16 mouse cellular contexts compared by ENCODE assay signal in genomic region chr5:149441646-149442276, GRCm38 (mm10). TPM values are rescaled to one million over a fixed set of nuclear protein-coding genes. Genes with fewer than 3 reads are reported as not detected.
A peak's percentile ranks its signal among the peaks of the same experiment; 100 is the strongest.
DNase-seq lines count a peak whose midpoint lies in the region; ATAC-seq and TF ChIP-seq lines count a peak whose summit lies in the region.
"Had no signal": no experiment of that assay in that cellular context is flagged by ENCODE, and none has a peak within 500 bp of the region (broad histone marks: within the 10 kb centered on the region; RNA-seq: fewer than 3 reads in every experiment).

No protein-coding gene starts in this region.

- DNase-seq in heart, embryonic 10.5 days (ENCODE audit: low spot score) = no peak
- DNase-seq in heart, adult 8-10 months (ENCODE audit: low spot score) = no peak
- peak; percentile 29 to 31 for DNase-seq in cerebellum, postnatal 25 days
- DNase-seq in forebrain, postnatal 0 days = peak; percentile 50
- DNase-seq in left cerebral cortex, postnatal 36 days (ENCODE audit: low spot score in 2 of 2) = no peak
- DNase-seq: gastrocnemius, adult 2 months; heart, postnatal 14 days; lung, embryonic 14.5 days; right cerebral cortex, postnatal 25 days had no signal

- H3K4me2 ChIP-seq in forebrain, postnatal 0 days (ENCODE audit: low read depth) = no peak overlapping the region
- 0 out of 2 replicates have a peak overlapping the region, but pooled peaks have one; percentile 3 for H3K4me2 ChIP-seq in midbrain, embryonic 15.5 days
- H3K4me2 ChIP-seq in kidney, embryonic 14.5 days (replicated peaks; ENCODE audit: low read depth, low read length) = no peak overlapping the region
- H3K4me2 ChIP-seq: embryonic facial prominence, embryonic 13.5 days; lung, embryonic 14.5 days had no signal

- H3K9ac ChIP-seq in forebrain, postnatal 0 days = no peak overlapping the region
- no peak overlapping the region for H3K9ac ChIP-seq in midbrain, embryonic 15.5 days
- H3K9ac ChIP-seq in kidney, embryonic 14.5 days (ENCODE audit: low read depth, low read length) = no peak overlapping the region
- H3K9ac ChIP-seq: embryonic facial prominence, embryonic 13.5 days; lung, embryonic 14.5 days had no signal

- H3K36me3 ChIP-seq in heart, embryonic 10.5 days = no peaks in the 10 kb centered on the region
- no peaks in the 10 kb centered on the region for H3K36me3 ChIP-seq in forebrain, postnatal 0 days (ENCODE audit: insufficient read depth)
- no peaks in the 10 kb centered on the region for H3K36me3 ChIP-seq in midbrain, embryonic 15.5 days (replicated peaks)
- H3K36me3 ChIP-seq in kidney, embryonic 14.5 days (ENCODE audit: control insufficient read depth, insufficient read depth, low read length) = no peaks in the 10 kb centered on the region
- H3K36me3 ChIP-seq: embryonic facial prominence, embryonic 13.5 days had no signal

- H3K4me3 ChIP-seq in heart, embryonic 10.5 days = no peak overlapping the region
- no peak overlapping the region for H3K4me3 ChIP-seq in forebrain, postnatal 0 days (ENCODE audit: low read depth, low read length)
- H3K4me3 ChIP-seq in midbrain, embryonic 15.5 days = no peak overlapping the region
- H3K4me3 ChIP-seq in kidney, embryonic 14.5 days (ENCODE audit: low read length) = no peak overlapping the region
- H3K4me3 ChIP-seq: embryonic facial prominence, embryonic 13.5 days; gastrocnemius, adult 2 months; left cerebral cortex, adult 2 months had no signal

- H3K4me1 ChIP-seq in heart, embryonic 10.5 days = peaks cover 27% of the 10 kb centered on the region
- H3K4me1 ChIP-seq in forebrain, postnatal 0 days (ENCODE audit: insufficient read depth) = peaks cover 31% of the 10 kb centered on the region
- peaks cover 39% of the 10 kb centered on the region for H3K4me1 ChIP-seq in midbrain, embryonic 15.5 days
- peaks cover 5% of the 10 kb centered on the region; the same call in 1 of the 2 replicates for H3K4me1 ChIP-seq in kidney, embryonic 14.5 days (ENCODE audit: control insufficient read depth, insufficient read depth, low read length)

- no peaks in the 10 kb centered on the region for H3K27me3 ChIP-seq in heart, embryonic 10.5 days (ENCODE audit: insufficient read depth, poor library complexity, severe bottlenecking)
- no peaks in the 10 kb centered on the region for H3K27me3 ChIP-seq in forebrain, postnatal 0 days (ENCODE audit: insufficient read depth, low read length)
- no peaks in the 10 kb centered on the region for H3K27me3 ChIP-seq in midbrain, embryonic 15.5 days (replicated peaks)
- no peaks in the 10 kb centered on the region for H3K27me3 ChIP-seq in kidney, embryonic 14.5 days (ENCODE audit: control insufficient read depth, insufficient read depth, low read length)
- H3K27me3 ChIP-seq: embryonic facial prominence, embryonic 13.5 days; Patski had no signal

- H3K27ac ChIP-seq in heart, embryonic 10.5 days = 0 out of 2 replicates have a peak overlapping the region, but pooled peaks have one; percentile 52
- H3K27ac ChIP-seq in forebrain, postnatal 0 days (ENCODE audit: low read depth, low read length) = 0 out of 2 replicates have a peak overlapping the region, but pooled peaks have one; percentile 1
- H3K27ac ChIP-seq in midbrain, embryonic 15.5 days = peak overlapping the region; percentile 96
- no peak overlapping the region for H3K27ac ChIP-seq in kidney, embryonic 14.5 days (ENCODE audit: low read depth, low read length)
- H3K27ac ChIP-seq: gastrocnemius, adult 2 months; kidney, postnatal 0 days; left cerebral cortex, adult 2 months had no signal

- 57% methylated on average over 14 of the region's 14 CpGs for WGBS in heart, embryonic 10.5 days
- WGBS in forebrain, postnatal 0 days = 27% methylated on average over 14 of the region's 14 CpGs
- 27% methylated on average over 14 of the region's 14 CpGs for WGBS in midbrain, embryonic 15.5 days
- 68% methylated on average over 14 of the region's 14 CpGs for WGBS in kidney, embryonic 14.5 days

- intact Hi-C loops in left cerebral cortex, postnatal 36 days (cut with DNase I) = loop anchor here (5.0 kb wide), 1 partner anchor 59 kb away; no protein-coding TSS in a partner anchor

- no peak for TF ChIP-seq CTCF in forebrain, postnatal 0 days (IDR thresholded peaks at IDR 0.05; ENCODE audit: low read depth)

- ATAC-seq in forebrain, postnatal 0 days = no peak
- no peak for ATAC-seq in midbrain, embryonic 15.5 days (replicated peaks)
- ATAC-seq in kidney, embryonic 14.5 days (ENCODE audit: low FRiP score, low TSS enrichment) = no peak
- ATAC-seq in megakaryocyte progenitor cell, adult 5-6 weeks (replicated peaks; ENCODE audit: poor library complexity) = no peak
- ATAC-seq: Patski had no signal

- no peaks in the 10 kb centered on the region for H3K9me3 ChIP-seq in heart, embryonic 10.5 days
- no peaks in the 10 kb centered on the region for H3K9me3 ChIP-seq in forebrain, postnatal 0 days (ENCODE audit: low read length)
- no peaks in the 10 kb centered on the region for H3K9me3 ChIP-seq in midbrain, embryonic 15.5 days
- no peaks in the 10 kb centered on the region for H3K9me3 ChIP-seq in kidney, embryonic 14.5 days (ENCODE audit: control insufficient read depth, low read length)
- H3K9me3 ChIP-seq: embryonic facial prominence, embryonic 13.5 days had no signal

RNA-seq across cellular contexts. Expression of gene Tex26, which starts 2.3 kb away (rescaled TPM):
- 0.58 and 0.78 TPM in 2 replicates for polyA plus RNA-seq in heart, embryonic 10.5 days (2016; fragmentation: Nextera tagmentation; extraction: Ambion mirVana)
- not detected for total RNA-seq in heart, adult 8-10 months (2022)
- 0.14 and 2.8 TPM in 2 replicates for total RNA-seq in forebrain, postnatal 0 days (2014; rRNA removed)
- polyA plus RNA-seq in forebrain, postnatal 0 days (2015; fragmentation: Nextera tagmentation; extraction: Ambion mirVana) = 1.5 and 1.8 TPM in 2 replicates
- 0.92 and 1.1 TPM in 2 replicates for polyA plus RNA-seq in midbrain, embryonic 15.5 days (2015; fragmentation: Nextera tagmentation; extraction: Ambion mirVana)
- polyA plus RNA-seq in kidney, embryonic 14.5 days (2014; fragmentation: Nextera tagmentation; extraction: Ambion mirVana) = 0.19 and 0.26 TPM in 2 replicates
- total RNA-seq in megakaryocyte progenitor cell, adult 5-6 weeks (2015) = not detected in 2 replicates
- total RNA-seq in megakaryocyte progenitor cell, adult 5-6 weeks (2017) = not detected in 2 replicates
- under 1 TPM; 0.41 to 0.59 TPM for total RNA-seq in left cerebral cortex, postnatal 36 days (2021)
- total RNA-seq: gastrocnemius, adult 2 months; heart, postnatal 14 days had no signal

RNA-seq across cellular contexts. Expression of gene Medag, which starts 30.2 kb away (rescaled TPM):
- 0.26 and 0.62 TPM in 2 replicates for polyA plus RNA-seq in heart, embryonic 10.5 days (2016; fragmentation: Nextera tagmentation; extraction: Ambion mirVana)
- total RNA-seq in heart, adult 8-10 months (2022) = 10 to 100 TPM in 3 of 4 experiments, 1 to 10 TPM in 1; 9.4 to 13.9 (median 11.5) TPM
- total RNA-seq in forebrain, postnatal 0 days (2014; rRNA removed) = 1.7 and 2.1 TPM in 2 replicates
- 1.1 and 1.8 TPM in 2 replicates for polyA plus RNA-seq in forebrain, postnatal 0 days (2015; fragmentation: Nextera tagmentation; extraction: Ambion mirVana)
- polyA plus RNA-seq in midbrain, embryonic 15.5 days (2015; fragmentation: Nextera tagmentation; extraction: Ambion mirVana) = 2.6 and 2.7 TPM in 2 replicates
- polyA plus RNA-seq in kidney, embryonic 14.5 days (2014; fragmentation: Nextera tagmentation; extraction: Ambion mirVana) = 0.18 TPM in 1 of 2 replicates, not detected in the other
- total RNA-seq in megakaryocyte progenitor cell, adult 5-6 weeks (2015) = 0.07 TPM in 1 of 2 replicates, not detected in the other
- total RNA-seq in megakaryocyte progenitor cell, adult 5-6 weeks (2017) = not detected in 2 replicates
- total RNA-seq in left cerebral cortex, postnatal 36 days (2021) = 10 to 100 TPM; 14.5 to 16.5 TPM

Comparison
In these comparisons a context has a peak if more than half of its experiments do, and no peak if none do; other contexts are left out.
1. DNase-seq: peak in cerebellum, postnatal 25 days (2 of 2) and forebrain, postnatal 0 days (single experiment); none in heart, embryonic 10.5 days (single experiment), heart, adult 8-10 months (single experiment) and left cerebral cortex, postnatal 36 days (0 of 2).